Mouse (Mus musculus) T-helper 1 cell (primary cell): ENCODE results near the gene AI593442.

Experiments
- in situ Hi-C: fragments of 300-600 bp; cut with MboI, MseI; formaldehyde crosslinking; loops from one replicate; pipeline ENCODE4 v1.15.1; 2025; ENCODE audit warnings: high pct_unique_total_duplicates

The AI593442 gene

GRCm38 (mm10) chr9:52679362-52679947 is at the start of gene AI593442:
TSS of gene AI593442 (minus strand) at chr9:52679780.
- in situ Hi-C loops = loop anchor here (25.0 kb wide), 1 partner anchor 1358 kb away; no protein-coding TSS in a partner anchor

- in situ Hi-C loops = no loop called here
Observed at GRCm38 (mm10) chr9:52728806-52729205, 49.2 kb upstream of the AI593442 start.

GRCm38 (mm10) chr9:52722626-52723025 is 43.0 kb upstream of the AI593442 start:
- in situ Hi-C loops = no loop called here

- in situ Hi-C loops = loop anchor here (10.0 kb wide), 1 partner anchor 265 kb away; no protein-coding TSS in a partner anchor
Observed at GRCm38 (mm10) chr9:52719562-52719961, 40.0 kb upstream of the AI593442 start.

GRCm38 (mm10) chr9:52680036-52680435 is 456 bp upstream of the AI593442 start:
- in situ Hi-C loops = loop anchor here (25.0 kb wide), 1 partner anchor 1357 kb away; no protein-coding TSS in a partner anchor

- in situ Hi-C loops = loop anchor here (25.0 kb wide), 1 partner anchor 1358 kb away; no protein-coding TSS in a partner anchor
Observed at GRCm38 (mm10) chr9:52678839-52679215, 753 bp downstream of the AI593442 start.

GRCm38 (mm10) chr9:52678179-52678838 is 1.3 kb downstream of the AI593442 start:
- in situ Hi-C loops = loop anchor here (25.0 kb wide), 1 partner anchor 1359 kb away; no protein-coding TSS in a partner anchor

- in situ Hi-C loops = loop anchor here (25.0 kb wide), 1 partner anchor 1361 kb away; no protein-coding TSS in a partner anchor
Observed at GRCm38 (mm10) chr9:52676587-52676986, 3.0 kb downstream of the AI593442 start.

- in situ Hi-C loops = loop anchor here (25.0 kb wide), 1 partner anchor 1361 kb away; no protein-coding TSS in a partner anchor
Observed at GRCm38 (mm10) chr9:52675937-52676336, 3.6 kb downstream of the AI593442 start.

- in situ Hi-C loops = no loop called here
Observed at GRCm38 (mm10) chr9:52661422-52661821, 18.2 kb downstream of the AI593442 start.

GRCm38 (mm10) chr9:52650341-52650951 is 29.1 kb downstream of the AI593442 start:
- in situ Hi-C loops = no loop called here

GRCm38 (mm10) chr9:52645312-52645711 is 34.3 kb downstream of the AI593442 start:
- in situ Hi-C loops = no loop called here

GRCm38 (mm10) chr9:52644626-52645025 is 35.0 kb downstream of the AI593442 start:
- in situ Hi-C loops = no loop called here

- in situ Hi-C loops = no loop called here
Observed at GRCm38 (mm10) chr9:52644156-52644555, 35.4 kb downstream of the AI593442 start.

GRCm38 (mm10) chr9:52635991-52636390 is 43.6 kb downstream of the AI593442 start:
- in situ Hi-C loops = no loop called here

- in situ Hi-C loops = no loop called here
Observed at GRCm38 (mm10) chr9:52623926-52624325, 55.7 kb downstream of the AI593442 start.
